Mouse (Mus musculus) myocyte (in vitro differentiated cells): ENCODE results near the gene Klhl3. TPM values are rescaled to one million over a fixed set of nuclear protein-coding genes. Genes with fewer than 3 reads are reported as not detected.

Experiments used
- H3K27me3 ChIP-seq: one replicate; pipeline ENCODE4 v1.6.1; 2011; ENCODE audit not compliant: control insufficient read depth, insufficient read depth, insufficient read length
- H3K36me3 ChIP-seq: one replicate; pipeline ENCODE4 v1.6.1; 2011; ENCODE audit not compliant: control insufficient read depth, insufficient read depth
- H3K4me2 ChIP-seq: one replicate; pipeline ENCODE4 v1.6.1; 2011; ENCODE audit warnings: low read depth, control low read depth
- H3K4me3 ChIP-seq: one replicate; pipeline ENCODE4 v1.5.1; 2011; ENCODE audit warnings: mild to moderate bottlenecking, control low read depth, moderate library complexity
- H3K79me2 ChIP-seq: one replicate; pipeline ENCODE4 v1.6.1; 2011; ENCODE audit not compliant: control insufficient read depth, insufficient read depth
- H3ac ChIP-seq: one replicate; pipeline ENCODE4 v1.6.1; 2011; ENCODE audit not compliant: control insufficient read depth, insufficient read length
- CEBPB ChIP-seq: IDR thresholded peaks from 2 replicates; pipeline ENCODE4 v1.6.1; 2011; ENCODE audit warnings: mild to moderate bottlenecking, moderate library complexity; ENCODE audit not compliant: poor library complexity, insufficient read depth, severe bottlenecking
- E2F4 ChIP-seq: IDR thresholded peaks from one replicate; pipeline ENCODE4 v1.6.1; 2011; ENCODE audit warnings: mild to moderate bottlenecking, control low read depth, moderate library complexity; ENCODE audit not compliant: insufficient read depth
- MAX ChIP-seq: IDR thresholded peaks from one replicate; pipeline ENCODE4 v1.6.1; 2011; ENCODE audit warnings: low read depth, mild to moderate bottlenecking, control low read depth
- MYOD1 ChIP-seq, 3 experiments: IDR thresholded peaks; one replicate each; pipeline ENCODE4 v1.6.1; 2011; ENCODE audit warnings: control low read depth in 2 of 3, low read depth in 2 of 3, mild to moderate bottlenecking in 2 of 3, moderate library complexity in 1 of 3; ENCODE audit not compliant: insufficient read length in 2 of 3, control insufficient read depth in 1 of 3
- MYOG ChIP-seq, 3 experiments: IDR thresholded peaks; one replicate each; pipeline ENCODE4 v1.6.1; 2011; ENCODE audit warnings: control low read depth in 2 of 3, low read depth in 2 of 3, mild to moderate bottlenecking in 2 of 3; ENCODE audit not compliant: insufficient read length in 2 of 3, control insufficient read depth in 1 of 3, insufficient read depth in 1 of 3
- POLR2A ChIP-seq: IDR thresholded peaks from one replicate; pipeline ENCODE4 v1.6.1; 2011; ENCODE audit warnings: low read depth, mild to moderate bottlenecking, control low read depth, moderate library complexity; ENCODE audit not compliant: insufficient read length
- POLR2AphosphoS2 ChIP-seq: IDR thresholded peaks from one replicate; pipeline ENCODE4 v1.6.1; 2011; ENCODE audit warnings: low read depth, control low read depth; ENCODE audit not compliant: insufficient read length
- REST ChIP-seq: IDR thresholded peaks from one replicate; pipeline ENCODE4 v1.6.1; 2011; ENCODE audit warnings: mild to moderate bottlenecking, control low read depth, moderate library complexity; ENCODE audit not compliant: insufficient read depth, insufficient read length
- SRF ChIP-seq: IDR thresholded peaks from one replicate; pipeline ENCODE4 v1.6.1; 2011; ENCODE audit warnings: low read depth; ENCODE audit not compliant: control insufficient read depth, insufficient read length
- TCF12 ChIP-seq: IDR thresholded peaks from one replicate; pipeline ENCODE4 v1.6.1; 2011; ENCODE audit warnings: mild to moderate bottlenecking, control low read depth; ENCODE audit not compliant: poor library complexity, insufficient read depth, severe bottlenecking
- TCF3 ChIP-seq: IDR thresholded peaks from one replicate; pipeline ENCODE4 v1.6.1; 2011; ENCODE audit warnings: low read depth, control low read depth; ENCODE audit not compliant: insufficient read length
- USF1 ChIP-seq: IDR thresholded peaks from one replicate; pipeline ENCODE4 v1.6.1; 2011; ENCODE audit warnings: low read depth, mild to moderate bottlenecking, control low read depth, moderate library complexity
- polyA plus RNA-seq: library from polyadenylated mRNA; unstranded; fragments of >200 nt; fragmentation: generic; extraction: Trizol; gene quantifications from one replicate; pipeline ENCODE4 v1.2.1, GENCODE M21; 2012; ENCODE audit warnings: missing spikeins

Klhl3 gene
- polyA plus RNA-seq, 1 experiment: 0.01 TPM

DNA sequence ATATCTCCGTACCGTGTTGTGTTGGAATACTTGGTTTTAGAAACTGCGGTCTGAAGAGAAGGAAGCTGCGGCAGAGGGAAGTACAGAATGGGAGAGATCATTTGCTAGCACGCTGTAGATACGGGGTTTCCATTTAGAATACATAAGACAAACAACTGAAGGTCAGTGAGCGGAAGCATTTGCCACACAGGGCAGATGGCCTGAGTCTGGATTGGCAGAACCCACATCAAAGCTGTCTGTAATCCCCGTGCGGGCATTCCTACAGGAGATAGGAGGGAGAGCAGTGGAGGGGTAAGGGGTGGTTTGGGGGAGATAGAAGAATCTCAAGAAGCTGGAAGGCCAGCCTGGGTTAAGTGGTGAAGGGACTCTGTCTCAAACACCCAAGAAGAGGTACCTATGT is 38.5 kb downstream of the Klhl3 start:
- peaks cover 19% of the 10 kb centered on the region for H3K27me3 ChIP-seq
- H3K79me2 ChIP-seq: no peaks in the 10 kb centered on the region
- H3K4me3 ChIP-seq: no peak overlapping the region
- no peaks in the 10 kb centered on the region for H3K36me3 ChIP-seq
- H3ac ChIP-seq: no peak overlapping the region
- TF ChIP-seq SRF (no peak), CEBPB (no peak), POLR2AphosphoS2 (no peak), USF1 (no peak), E2F4 (no peak), MYOG (IDR thresholded peaks at IDR 0.05; ENCODE audit: control insufficient read depth in 1 of 3, insufficient read depth in 1 of 3, insufficient read length in 2 of 3, low read depth in 2 of 3) (no peak), MAX (no peak), TCF3 (no peak), MYOD1 (IDR thresholded peaks at IDR 0.05; ENCODE audit: control insufficient read depth in 1 of 3, insufficient read length in 2 of 3, low read depth in 2 of 3) (no peak), REST (no peak)
- H3K4me2 ChIP-seq: no peak overlapping the region

DNA sequence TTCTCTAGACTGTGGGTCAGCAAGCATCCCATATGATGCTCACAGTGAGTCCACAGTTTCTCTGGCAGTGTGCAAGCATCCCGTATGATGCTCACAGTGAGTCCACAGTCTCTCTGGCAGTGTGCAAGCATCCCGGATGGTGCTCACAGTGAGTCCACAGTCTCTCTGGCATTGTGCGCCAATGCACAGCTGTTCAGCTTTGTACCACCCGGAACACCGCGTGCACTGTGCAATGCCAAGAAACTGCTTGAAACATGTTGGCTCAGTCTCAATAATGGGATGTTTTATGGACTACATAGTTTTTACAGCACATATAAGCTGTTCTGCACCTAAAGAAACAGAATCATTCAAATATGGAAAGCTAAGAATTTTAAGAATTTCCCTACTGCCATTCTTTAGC is 38.9 kb downstream of the Klhl3 start:
- H3K27me3 ChIP-seq: peaks cover 19% of the 10 kb centered on the region
- H3K4me2 ChIP-seq: no peak overlapping the region
- H3ac ChIP-seq: no peak overlapping the region
- H3K36me3 ChIP-seq: no peaks in the 10 kb centered on the region
- H3K4me3 ChIP-seq: no peak overlapping the region
- TF ChIP-seq TCF3: no peak
- no peak for TF ChIP-seq USF1
- TF ChIP-seq POLR2A: no peak
- TF ChIP-seq CEBPB: no peak
- TF ChIP-seq MYOD1 (IDR thresholded peaks at IDR 0.05; ENCODE audit: control insufficient read depth in 1 of 3, insufficient read length in 2 of 3, low read depth in 2 of 3): no peak
- no peak for TF ChIP-seq SRF
- TF ChIP-seq REST: no peak
- no peak for TF ChIP-seq E2F4
- no peak for TF ChIP-seq POLR2AphosphoS2
- TF ChIP-seq MYOG (IDR thresholded peaks at IDR 0.05; ENCODE audit: control insufficient read depth in 1 of 3, insufficient read depth in 1 of 3, insufficient read length in 2 of 3, low read depth in 2 of 3): no peak
- no peak for TF ChIP-seq MAX
- no peak for TF ChIP-seq TCF12
- H3K79me2 ChIP-seq: no peaks in the 10 kb centered on the region

DNA sequence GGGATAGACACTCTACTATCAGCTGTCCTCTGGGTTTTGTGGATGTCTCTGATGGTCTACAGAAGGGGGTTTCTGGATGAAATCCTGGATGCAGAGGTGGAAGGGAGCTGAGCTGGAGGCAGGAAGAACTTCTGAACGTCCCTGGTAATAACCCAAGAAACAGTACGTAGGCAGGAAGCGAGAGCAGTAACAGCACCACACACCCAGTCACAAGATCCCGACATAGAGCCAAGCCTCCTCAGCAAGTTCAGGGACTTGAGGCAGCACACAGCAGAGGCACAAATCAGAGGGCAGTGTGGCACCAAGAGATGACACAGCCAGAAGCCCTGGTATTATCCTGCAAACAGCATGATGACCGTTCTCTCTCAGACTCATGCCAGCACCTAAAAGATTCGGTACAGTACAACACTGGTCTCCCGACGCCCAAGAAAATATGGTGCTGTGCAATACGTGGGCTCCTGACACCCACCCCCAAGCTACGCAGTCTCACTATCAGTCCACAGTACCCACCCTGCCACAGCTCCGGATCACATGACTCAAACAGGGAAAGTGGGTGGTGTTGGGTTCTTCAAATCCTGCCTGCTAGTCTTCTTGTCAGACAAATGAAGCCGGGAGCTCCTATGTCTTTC is 40.0 kb downstream of the Klhl3 start:
- H3K4me3 ChIP-seq: no peak overlapping the region
- TF ChIP-seq TCF12: no peak
- TF ChIP-seq MYOG (IDR thresholded peaks at IDR 0.05; ENCODE audit: control insufficient read depth in 1 of 3, insufficient read depth in 1 of 3, insufficient read length in 2 of 3, low read depth in 2 of 3): no peak
- TF ChIP-seq SRF: no peak
- TF ChIP-seq MAX: no peak
- no peak overlapping the region for H3K4me2 ChIP-seq
- no peak overlapping the region for H3ac ChIP-seq
- no peaks in the 10 kb centered on the region for H3K79me2 ChIP-seq
- H3K36me3 ChIP-seq: no peaks in the 10 kb centered on the region
- peaks cover 19% of the 10 kb centered on the region for H3K27me3 ChIP-seq

DNA sequence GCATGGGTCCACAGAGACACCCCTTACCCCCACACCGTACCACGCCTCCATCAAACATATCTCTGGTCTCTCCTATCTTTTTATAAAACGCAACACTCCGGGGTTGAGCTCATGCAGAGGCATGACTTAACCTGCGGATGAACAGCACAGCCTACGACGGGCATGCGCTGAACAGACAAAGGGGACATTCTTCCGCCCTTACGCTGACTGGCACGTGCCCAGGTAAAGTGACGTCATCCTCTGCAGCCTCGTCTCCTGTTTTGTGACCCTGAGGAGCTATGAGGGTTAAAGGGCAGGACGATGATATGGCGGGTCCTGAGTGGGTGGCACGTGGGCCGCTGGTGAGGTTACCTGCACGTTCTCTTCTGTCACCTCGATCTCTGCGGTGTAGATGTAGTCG is 42.2 kb downstream of the Klhl3 start:
- Histone ChIP-seq H3K27me3 (peaks cover 17% of the 10 kb centered on the region), H3ac (no peak overlapping the region)

DNA sequence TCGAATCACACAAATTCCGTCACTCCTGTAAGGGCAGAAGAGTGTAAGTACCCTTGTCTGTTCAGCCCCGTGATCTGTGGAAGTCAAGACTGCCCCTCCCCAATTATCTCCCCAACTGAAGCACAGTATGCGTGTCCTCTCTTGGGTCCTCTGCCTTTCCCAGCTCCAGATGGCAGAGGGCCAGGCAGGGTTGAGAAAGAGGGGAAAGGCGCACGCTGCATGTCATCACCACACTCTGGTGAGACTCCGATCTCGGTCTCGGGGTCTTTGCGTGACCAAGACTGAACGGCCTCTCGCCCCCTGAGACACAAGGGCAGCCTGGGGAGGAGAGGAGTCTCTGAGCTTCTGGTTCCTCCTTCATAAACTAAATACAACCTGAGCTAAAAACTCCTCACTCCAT is 42.9 kb downstream of the Klhl3 start:
- TF ChIP-seq USF1: no peak
- TF ChIP-seq E2F4: no peak
- no peak for TF ChIP-seq MYOG (IDR thresholded peaks at IDR 0.05; ENCODE audit: control insufficient read depth in 1 of 3, insufficient read depth in 1 of 3, insufficient read length in 2 of 3, low read depth in 2 of 3)
- TF ChIP-seq REST: no peak
- TF ChIP-seq MYOD1 (IDR thresholded peaks at IDR 0.05; ENCODE audit: control insufficient read depth in 1 of 3, insufficient read length in 2 of 3, low read depth in 2 of 3): no peak
- TF ChIP-seq CEBPB: no peak
- no peak for TF ChIP-seq POLR2AphosphoS2
- no peak for TF ChIP-seq TCF3
- TF ChIP-seq SRF: no peak
- TF ChIP-seq POLR2A: no peak
- no peak for TF ChIP-seq MAX
- no peak for TF ChIP-seq TCF12
- no peaks in the 10 kb centered on the region for H3K79me2 ChIP-seq
- no peak overlapping the region for H3ac ChIP-seq
- H3K4me3 ChIP-seq: no peak overlapping the region
- H3K27me3 ChIP-seq: peaks cover 10% of the 10 kb centered on the region
- no peak overlapping the region for H3K4me2 ChIP-seq
- no peaks in the 10 kb centered on the region for H3K36me3 ChIP-seq

More for the DNA sequence above, 42.2 kb downstream of the Klhl3 start:
- TF ChIP-seq MYOD1 (IDR thresholded peaks at IDR 0.05; ENCODE audit: control insufficient read depth in 1 of 3, insufficient read length in 2 of 3, low read depth in 2 of 3): no peak
- no peak for TF ChIP-seq REST
- TF ChIP-seq CEBPB: no peak
- no peak for TF ChIP-seq POLR2A
- TF ChIP-seq POLR2AphosphoS2: no peak
- TF ChIP-seq TCF3: no peak
- no peak for TF ChIP-seq USF1
- no peak for TF ChIP-seq MYOG (IDR thresholded peaks at IDR 0.05; ENCODE audit: control insufficient read depth in 1 of 3, insufficient read depth in 1 of 3, insufficient read length in 2 of 3, low read depth in 2 of 3)
- TF ChIP-seq SRF: no peak
- TF ChIP-seq MAX: no peak
- Histone ChIP-seq H3K4me2 (no peak overlapping the region), H3K4me3 (no peak overlapping the region), H3K36me3 (no peaks in the 10 kb centered on the region), H3K79me2 (no peaks in the 10 kb centered on the region)
